Mouse (Mus musculus): ENCODE results near the gene Sdccag8. TPM values are rescaled to one million over a fixed set of nuclear protein-coding genes. Genes with fewer than 3 reads are reported as not detected.
A peak's percentile ranks its signal among the peaks of the same experiment; 100 is the strongest.

Sdccag8 gene
- polyA plus RNA-seq, 1 experiment from 2014 or later = 10.4 TPM

DNA sequence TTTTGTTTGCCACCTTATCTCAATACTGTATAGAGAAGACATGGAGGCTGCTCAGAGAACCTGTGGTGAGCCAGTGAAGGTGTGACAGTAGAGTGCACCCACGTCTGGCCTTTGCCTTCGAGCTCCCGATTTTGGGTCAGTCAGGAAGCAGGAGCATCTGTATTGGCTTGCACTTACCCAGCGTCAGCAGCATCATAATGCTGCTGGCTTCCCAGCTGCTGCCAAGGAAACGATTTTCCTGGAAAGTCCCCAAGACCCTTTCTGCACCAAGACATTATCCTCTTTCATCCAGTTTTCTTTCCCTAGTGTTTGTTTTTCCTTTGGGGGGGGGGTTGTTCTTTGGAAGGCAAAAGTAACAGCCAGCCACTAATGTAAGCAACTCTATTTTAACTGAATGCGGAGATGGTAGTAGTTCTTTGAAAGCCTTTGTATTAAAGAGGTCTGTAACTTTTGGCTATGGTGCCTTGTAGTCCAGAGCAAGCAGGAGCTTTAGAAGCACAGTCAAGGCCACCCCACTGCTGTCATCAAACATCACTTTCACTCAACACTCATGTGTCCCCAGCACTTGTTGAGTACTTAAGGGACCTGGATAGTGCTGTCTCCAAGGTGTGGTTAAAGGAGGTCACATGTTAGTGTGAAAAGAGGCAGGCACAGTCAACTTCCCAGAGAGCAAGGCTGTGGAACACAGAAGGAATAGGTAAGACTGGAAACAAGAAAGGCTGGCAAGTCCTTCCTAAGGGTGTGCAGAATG is 172.7 kb downstream of the Sdccag8 start:
- Histone ChIP-seq H3K27me3 (ENCODE audit: insufficient read depth, poor library complexity, severe bottlenecking) (no peaks in the 10 kb centered on the region), H3K36me3 (no peaks in the 10 kb centered on the region), H3K4me1 (peaks cover 63% of the 10 kb centered on the region), H3K4me3 (no peak overlapping the region), H3K9me3 (no peaks in the 10 kb centered on the region), H3K27ac (peak overlapping the region; percentile 42; the same call in 1 of the 2 replicates)
- WGBS = 55% methylated on average over 6 of the region's 6 CpGs
- peak; percentile 87 for DNase-seq (ENCODE audit: low spot score)

DNA sequence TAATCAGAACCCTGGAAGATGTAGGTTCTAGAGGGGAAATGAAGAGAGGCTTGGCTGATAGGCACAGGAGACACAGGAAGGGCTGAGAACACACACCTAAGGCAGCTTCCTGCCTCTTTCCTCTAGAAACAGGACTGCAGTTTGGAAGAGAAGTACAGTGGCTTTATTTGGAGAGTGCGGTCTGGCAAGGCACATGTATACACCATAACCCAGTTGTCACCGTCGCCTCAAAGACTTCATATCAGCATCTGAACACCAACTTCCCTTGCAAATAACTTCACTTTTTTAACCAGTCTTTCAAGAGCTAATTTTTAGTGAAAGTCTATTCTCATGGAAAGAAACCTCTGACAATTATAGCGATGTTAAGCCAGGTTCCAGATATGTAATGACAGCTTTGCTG is 177.0 kb downstream of the Sdccag8 start:
- WGBS = 83% methylated on average over 4 of the region's 4 CpGs
- H3K36me3 ChIP-seq = no peaks in the 10 kb centered on the region
- peaks cover 65% of the 10 kb centered on the region for H3K4me1 ChIP-seq
- no peak overlapping the region for H3K4me3 ChIP-seq
- no peaks in the 10 kb centered on the region for H3K9me3 ChIP-seq
- no peaks in the 10 kb centered on the region for H3K27me3 ChIP-seq (ENCODE audit: insufficient read depth, poor library complexity, severe bottlenecking)
- no peak overlapping the region for H3K27ac ChIP-seq
- no peak for DNase-seq (ENCODE audit: low spot score)

- no peaks in the 10 kb centered on the region for H3K27me3 ChIP-seq (ENCODE audit: insufficient read depth, poor library complexity, severe bottlenecking)
- WGBS = 79% methylated on average over 8 of the region's 8 CpGs
- H3K27ac ChIP-seq = no peak overlapping the region
- H3K36me3 ChIP-seq = no peaks in the 10 kb centered on the region
- no peak overlapping the region for H3K4me3 ChIP-seq
- no peak for DNase-seq (ENCODE audit: low spot score)
- H3K9me3 ChIP-seq = no peaks in the 10 kb centered on the region
- peaks cover 64% of the 10 kb centered on the region for H3K4me1 ChIP-seq
Measured at GRCm38 (mm10) chr1:176992517-176992916, 178.1 kb downstream of the Sdccag8 start.

DNA sequence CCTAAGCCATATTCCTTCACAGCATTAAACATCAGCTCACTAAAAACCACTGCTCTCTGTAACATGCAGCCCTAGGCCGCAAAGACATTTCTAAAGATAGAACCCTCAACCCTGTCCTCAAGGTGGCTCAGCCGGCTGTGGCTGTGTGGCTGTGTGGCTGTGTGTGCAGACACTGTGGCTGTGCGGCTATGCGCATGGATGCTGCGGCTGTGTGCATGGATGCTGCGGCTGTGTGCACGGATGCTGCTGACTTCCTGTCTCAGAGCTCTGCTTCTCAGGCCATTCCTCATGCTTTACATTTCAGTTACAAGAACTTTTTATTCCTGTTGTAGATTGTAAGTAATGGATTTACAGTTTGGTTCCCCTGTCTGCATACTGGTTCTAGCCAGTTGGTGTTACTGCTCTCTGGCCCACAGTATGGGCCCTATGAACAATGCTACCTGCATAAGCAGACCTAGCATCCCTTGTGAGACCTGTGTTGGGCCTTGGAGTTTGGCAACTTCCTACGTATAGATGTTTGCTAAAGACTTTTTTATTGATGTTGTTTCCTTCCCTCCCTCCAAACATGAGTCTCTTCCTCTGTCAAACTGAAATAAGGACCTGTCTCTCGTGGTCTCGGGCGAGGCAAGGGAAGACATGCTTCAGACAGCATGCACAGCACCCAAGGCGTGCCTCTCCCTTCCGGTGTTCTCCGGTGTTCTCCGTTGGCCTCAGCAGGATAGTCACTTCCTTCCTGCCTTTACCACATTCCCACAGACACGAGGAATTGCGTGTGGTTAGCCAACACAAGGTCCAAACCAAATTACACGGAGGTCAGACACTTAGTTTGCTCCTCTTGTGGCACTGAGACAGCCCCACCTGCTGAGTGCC is 178.9 kb downstream of the Sdccag8 start:
- Histone ChIP-seq H3K4me1 (peaks cover 64% of the 10 kb centered on the region), H3K27ac (peak overlapping the region; percentile 49), H3K9me3 (no peaks in the 10 kb centered on the region), H3K27me3 (ENCODE audit: insufficient read depth, poor library complexity, severe bottlenecking) (no peaks in the 10 kb centered on the region), H3K36me3 (no peaks in the 10 kb centered on the region), H3K4me3 (no peak overlapping the region)
- no peak for DNase-seq (ENCODE audit: low spot score)
- WGBS = 69% methylated on average over 18 of the region's 18 CpGs

GRCm38 (mm10) chr1:176994087-176994486 is 179.6 kb downstream of the Sdccag8 start:
- DNase-seq (ENCODE audit: low spot score) = no peak
- Histone ChIP-seq H3K27ac (peak overlapping the region; percentile 49), H3K9me3 (no peaks in the 10 kb centered on the region), H3K36me3 (no peaks in the 10 kb centered on the region), H3K27me3 (ENCODE audit: insufficient read depth, poor library complexity, severe bottlenecking) (no peaks in the 10 kb centered on the region), H3K4me3 (no peak overlapping the region), H3K4me1 (peaks cover 64% of the 10 kb centered on the region)
- 25% methylated on average over 7 of the region's 7 CpGs for WGBS

DNA sequence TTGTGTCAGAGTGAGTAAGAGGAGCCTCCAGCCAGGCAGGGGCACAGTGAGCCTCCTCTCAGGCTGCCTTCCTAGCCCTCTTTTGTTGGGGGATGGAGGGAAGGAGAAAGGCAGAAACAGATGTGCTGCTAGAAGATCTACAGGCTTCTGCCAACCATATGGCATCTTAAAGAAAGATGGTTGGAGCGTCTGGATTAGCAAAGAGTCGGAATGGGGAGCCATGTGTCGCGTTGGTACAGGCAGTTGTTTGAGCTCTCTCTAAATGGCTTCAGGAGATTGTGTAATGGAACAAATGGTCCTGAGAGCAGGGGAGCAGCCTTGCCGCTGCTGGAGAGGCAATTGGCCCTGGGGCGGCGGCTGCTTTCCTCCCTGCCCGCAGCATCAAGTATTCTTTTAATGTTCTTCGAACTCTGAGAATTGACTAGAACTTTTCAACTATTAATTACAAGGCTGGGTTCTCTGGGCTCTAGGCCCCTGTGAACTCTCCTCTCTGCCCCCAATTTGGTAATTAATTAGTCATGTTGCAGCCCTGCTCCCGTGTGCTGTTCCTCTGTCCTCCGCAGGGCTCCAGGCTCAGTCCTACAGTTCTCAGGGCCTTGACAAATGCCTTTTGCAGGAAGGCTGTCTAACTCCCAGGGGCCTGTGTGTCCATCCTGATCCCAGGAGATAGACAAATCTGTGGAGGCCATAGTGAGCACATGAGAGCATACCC is 180.4 kb downstream of the Sdccag8 start:
- Histone ChIP-seq H3K4me1 (peaks cover 66% of the 10 kb centered on the region), H3K27me3 (ENCODE audit: insufficient read depth, poor library complexity, severe bottlenecking) (no peaks in the 10 kb centered on the region; the same call in 1 of the 2 replicates), H3K9me3 (no peaks in the 10 kb centered on the region), H3K27ac (peak overlapping the region; percentile 74), H3K4me3 (no peak overlapping the region), H3K36me3 (no peaks in the 10 kb centered on the region)
- 43% methylated on average over 11 of the region's 11 CpGs for WGBS
- no peak for DNase-seq (ENCODE audit: low spot score)

- H3K27ac ChIP-seq = 0 out of 2 replicates have a peak overlapping the region, but pooled peaks have one; percentile 29
- H3K4me1 ChIP-seq = peaks cover 61% of the 10 kb centered on the region
- H3K27me3 ChIP-seq (ENCODE audit: insufficient read depth, poor library complexity, severe bottlenecking) = no peaks in the 10 kb centered on the region; the same call in 1 of the 2 replicates
- no peak for DNase-seq (ENCODE audit: low spot score)
- no peaks in the 10 kb centered on the region for H3K9me3 ChIP-seq
- no peaks in the 10 kb centered on the region for H3K36me3 ChIP-seq
- WGBS = 84% methylated on average over 4 of the region's 4 CpGs
- H3K4me3 ChIP-seq = no peak overlapping the region
Measured at GRCm38 (mm10) chr1:176995419-176995775, 180.9 kb downstream of the Sdccag8 start.

- WGBS = 92% methylated on average over 3 of the region's 3 CpGs
- Histone ChIP-seq H3K9me3 (no peaks in the 10 kb centered on the region), H3K4me1 (peaks cover 53% of the 10 kb centered on the region), H3K36me3 (no peaks in the 10 kb centered on the region), H3K27ac (no peak overlapping the region), H3K4me3 (no peak overlapping the region), H3K27me3 (ENCODE audit: insufficient read depth, poor library complexity, severe bottlenecking) (no peaks in the 10 kb centered on the region; the same call in 1 of the 2 replicates)
- no peak for DNase-seq (ENCODE audit: low spot score)
Measured at GRCm38 (mm10) chr1:176996166-176996565, 181.7 kb downstream of the Sdccag8 start.

DNA sequence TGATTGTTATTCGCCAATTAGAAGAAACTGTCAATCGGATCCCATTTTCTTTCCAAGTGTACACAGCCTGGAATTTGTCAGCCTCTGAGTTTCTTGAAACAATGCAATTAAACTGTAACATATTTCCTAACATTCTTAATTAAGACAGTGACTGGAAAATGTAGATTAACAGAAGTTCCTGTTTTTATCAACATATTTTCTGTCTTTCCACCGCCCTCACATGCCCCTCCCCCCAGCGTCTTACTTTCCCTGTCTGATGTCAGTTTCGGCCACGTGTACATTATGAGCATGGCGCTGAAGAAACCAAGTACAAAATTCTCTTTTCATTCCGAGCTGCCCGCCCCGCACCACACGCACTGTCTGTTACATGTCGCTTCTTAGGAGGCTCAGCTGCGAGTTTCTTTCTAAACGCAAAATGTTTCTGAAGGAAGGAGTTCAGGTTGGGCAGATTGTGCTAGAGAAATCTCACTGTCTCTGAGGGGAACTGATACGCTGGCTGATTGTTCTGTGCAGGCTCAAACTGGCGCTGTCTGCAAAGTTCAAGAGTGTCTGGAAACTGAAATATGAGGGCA is 182.3 kb downstream of the Sdccag8 start:
- 49% methylated on average over 16 of the region's 16 CpGs for WGBS
- no peaks in the 10 kb centered on the region for H3K9me3 ChIP-seq
- no peaks in the 10 kb centered on the region; the same call in 1 of the 2 replicates for H3K27me3 ChIP-seq (ENCODE audit: insufficient read depth, poor library complexity, severe bottlenecking)
- DNase-seq (ENCODE audit: low spot score) = no peak
- peak overlapping the region; percentile 22; the same call in 1 of the 2 replicates for H3K4me3 ChIP-seq
- H3K4me1 ChIP-seq = peaks cover 51% of the 10 kb centered on the region
- no peaks in the 10 kb centered on the region for H3K36me3 ChIP-seq
- peak overlapping the region; percentile 77 for H3K27ac ChIP-seq

DNA sequence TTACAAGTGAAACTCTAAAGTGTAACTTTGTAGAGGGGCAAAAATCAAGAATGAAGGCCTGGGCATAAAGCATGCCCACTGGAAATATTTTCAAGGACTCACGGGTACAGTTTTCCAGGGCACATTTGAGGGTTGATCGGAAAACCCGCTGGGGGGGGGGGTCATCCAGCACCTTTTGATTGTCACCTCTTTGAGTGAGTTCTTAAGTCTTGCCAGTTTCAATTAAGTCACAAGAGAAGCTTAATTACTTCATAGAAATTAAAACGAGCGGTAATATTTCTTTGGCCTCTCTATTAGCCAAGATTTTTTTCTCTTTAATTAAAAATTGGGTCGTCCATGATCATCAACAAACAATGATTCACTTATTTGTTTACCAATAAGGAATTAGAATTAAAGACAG is 182.8 kb downstream of the Sdccag8 start:
- peaks cover 51% of the 10 kb centered on the region for H3K4me1 ChIP-seq
- no peaks in the 10 kb centered on the region for H3K9me3 ChIP-seq
- no peaks in the 10 kb centered on the region; the same call in 1 of the 2 replicates for H3K27me3 ChIP-seq (ENCODE audit: insufficient read depth, poor library complexity, severe bottlenecking)
- DNase-seq (ENCODE audit: low spot score) = no peak
- H3K27ac ChIP-seq = peak overlapping the region; percentile 84
- 0 out of 2 replicates have a peak overlapping the region, but pooled peaks have one; percentile 45 for H3K4me3 ChIP-seq
- WGBS = 55% methylated on average over 6 of the region's 6 CpGs
- H3K36me3 ChIP-seq = no peaks in the 10 kb centered on the region

DNA sequence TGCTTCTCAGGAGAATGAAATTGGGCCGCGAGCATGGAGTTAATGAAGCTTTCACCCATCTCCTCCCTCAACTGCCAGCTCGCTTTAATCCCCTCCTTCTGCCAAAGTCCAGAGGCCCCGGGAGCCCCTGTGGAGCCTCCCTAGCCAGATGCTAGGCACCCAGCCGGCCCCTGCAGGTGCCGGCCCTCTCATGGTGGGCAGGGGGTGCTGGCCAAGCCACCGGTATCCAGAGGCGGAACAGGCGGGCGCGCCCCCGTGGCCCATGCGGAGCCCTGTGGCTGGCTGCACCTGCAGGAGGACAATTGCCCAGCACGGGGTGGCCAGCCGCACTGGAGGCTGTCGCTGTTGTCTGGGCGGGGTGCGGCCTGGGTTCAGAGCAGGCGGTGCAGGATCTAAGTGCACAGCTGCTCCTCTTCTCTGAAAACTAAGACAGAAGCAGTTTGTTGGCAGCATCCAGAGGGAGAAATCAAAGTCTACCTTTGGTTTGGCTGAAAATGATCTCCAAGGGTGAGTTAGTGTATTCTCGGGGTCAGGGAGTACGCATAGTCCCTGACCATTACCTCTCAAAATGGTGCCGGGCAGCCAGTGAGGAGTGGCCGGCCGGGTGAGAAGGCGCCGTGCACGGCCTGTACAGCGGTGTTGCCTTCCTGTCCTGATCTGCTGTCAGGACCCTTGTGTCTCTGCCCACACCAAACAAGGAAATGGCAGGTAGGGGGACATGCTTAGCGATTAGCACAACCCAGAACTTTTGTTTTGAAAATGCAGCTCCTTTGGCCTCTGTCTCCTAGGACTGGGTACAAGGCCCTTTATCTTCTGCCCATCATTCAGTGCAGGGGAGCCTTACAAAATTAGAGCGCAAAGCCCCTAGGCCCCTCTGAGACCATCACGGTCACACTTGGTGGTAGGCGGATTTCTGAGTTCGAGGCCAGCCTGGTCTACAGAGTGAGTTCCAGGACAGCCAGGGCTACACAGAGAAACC is 183.5 kb downstream of the Sdccag8 start:
- no peak for DNase-seq (ENCODE audit: low spot score)
- H3K36me3 ChIP-seq = no peaks in the 10 kb centered on the region
- no peaks in the 10 kb centered on the region; the same call in 1 of the 2 replicates for H3K27me3 ChIP-seq (ENCODE audit: insufficient read depth, poor library complexity, severe bottlenecking)
- peak overlapping the region; percentile 84 for H3K27ac ChIP-seq
- peaks cover 50% of the 10 kb centered on the region for H3K4me1 ChIP-seq
- peak overlapping the region; percentile 45 for H3K4me3 ChIP-seq
- no peaks in the 10 kb centered on the region for H3K9me3 ChIP-seq
- 39% methylated on average over 33 of the region's 33 CpGs for WGBS
